Mouse (Mus musculus): Measurements from ENCODE around the gene Dnase2a. TPM values are rescaled to one million over a fixed set of nuclear protein-coding genes. Genes with fewer than 3 reads are reported as not detected.
A peak's percentile ranks its signal among the peaks of the same experiment; 100 is the strongest.

The Dnase2a gene
- polyA plus RNA-seq (2012; rRNA removed) = 19.6 and 26.7 TPM in 2 replicates

GRCm38 (mm10) chr8:84908421-84909161 is at the start of gene Dnase2a:
Dnase2a (plus strand) TSS chr8:84908560.
- peak; percentile 51; the same call in 1 of the 2 replicates for TF ChIP-seq POLR2A (IDR thresholded peaks at IDR 0.05; ENCODE audit: borderline replicate concordance, extremely low read depth, low read depth, low read length)
- TF ChIP-seq CTCF (IDR thresholded peaks at IDR 0.05; ENCODE audit: insufficient read depth, low read length) = no peak
- peak; percentile 90 for DNase-seq
- 1% methylated on average over 45 of the region's 45 CpGs for WGBS

DNA sequence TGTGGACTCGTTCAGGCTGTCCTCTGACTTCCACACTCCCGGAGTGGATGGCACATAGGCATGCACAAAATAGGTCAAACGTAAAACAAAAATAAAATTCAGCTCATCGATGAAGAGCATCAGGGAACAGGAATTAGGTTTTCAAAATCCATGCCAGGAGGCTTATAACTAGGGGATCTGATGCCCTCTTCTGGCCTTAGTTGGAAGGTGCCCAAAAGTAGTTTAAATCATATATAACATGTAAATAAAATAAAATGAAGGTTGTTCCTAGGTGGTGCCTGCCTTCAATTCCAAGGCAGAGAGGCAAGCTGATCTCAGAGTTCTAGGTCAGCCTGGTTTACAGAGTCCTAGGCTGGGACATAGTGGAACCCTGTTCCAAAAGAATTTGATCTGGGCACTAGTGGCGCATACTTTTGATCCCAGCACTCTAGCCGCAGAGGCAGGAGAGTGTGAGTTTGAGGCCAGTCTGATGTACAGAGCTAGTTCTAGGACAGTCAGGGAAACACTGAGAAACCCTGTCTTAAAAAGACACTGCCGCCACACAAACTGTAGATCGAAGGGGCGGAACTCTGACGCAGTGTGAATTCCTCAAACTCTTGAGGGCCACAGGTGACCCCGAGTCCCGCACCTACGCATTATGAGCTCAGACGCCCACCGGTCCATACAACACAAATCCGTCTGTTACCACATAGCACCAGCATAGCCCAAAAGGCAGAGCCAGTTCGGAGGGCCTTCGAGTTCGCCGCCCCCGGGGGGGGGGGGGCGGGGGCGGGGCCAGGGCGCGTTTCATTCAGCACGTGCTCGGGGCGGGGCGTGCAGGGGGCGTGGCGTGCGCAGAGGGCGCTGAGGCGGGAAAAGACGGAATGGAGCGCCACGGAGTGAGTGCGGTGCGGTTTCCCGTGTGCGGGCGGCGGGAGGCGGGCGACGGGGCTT is 36.7 kb upstream of the Dnase2a start, which contains the start of gene Syce2:
Syce2 (plus strand) TSS at position 736 of the 933 bp plus-strand sequence.
- TF ChIP-seq POLR2A (IDR thresholded peaks at IDR 0.05; ENCODE audit: borderline replicate concordance, extremely low read depth, low read depth, low read length) (no peak), CTCF (IDR thresholded peaks at IDR 0.05; ENCODE audit: insufficient read depth, low read length) (no peak)
- WGBS = 11% methylated on average over 44 of the region's 46 CpGs
- peak; percentile 80 for DNase-seq
- Histone ChIP-seq H3K4me3 (replicated peaks; ENCODE audit: extremely low read depth, low read depth, low read length) (peak within 1 kb of the TSS; percentile 77), H3K4me1 (ENCODE audit: control insufficient read depth, insufficient read depth, low read length) (peaks cover 7% of the 10 kb centered on the region)

More at GRCm38 (mm10) chr8:84908421-84909161, at the start of gene Dnase2a:
- Histone ChIP-seq H3K4me3 (replicated peaks; ENCODE audit: extremely low read depth, low read depth, low read length) (peak within 1 kb of the TSS; percentile 75), H3K4me1 (ENCODE audit: control insufficient read depth, insufficient read depth, low read length) (peaks cover 5% of the 10 kb centered on the region; the same call in 1 of the 2 replicates)

GRCm38 (mm10) chr8:84872309-84872965 is 35.9 kb upstream of the Dnase2a start:
- WGBS = 1% methylated on average over 53 of the region's 54 CpGs
- TF ChIP-seq POLR2A (IDR thresholded peaks at IDR 0.05; ENCODE audit: borderline replicate concordance, extremely low read depth, low read depth, low read length) (no peak), CTCF (IDR thresholded peaks at IDR 0.05; ENCODE audit: insufficient read depth, low read length) (no peak)
- peak overlapping the region; percentile 41 for H3K4me3 ChIP-seq (replicated peaks; ENCODE audit: extremely low read depth, low read depth, low read length)
- peaks cover 7% of the 10 kb centered on the region for H3K4me1 ChIP-seq (ENCODE audit: control insufficient read depth, insufficient read depth, low read length)
- DNase-seq = peak; percentile 37

DNA sequence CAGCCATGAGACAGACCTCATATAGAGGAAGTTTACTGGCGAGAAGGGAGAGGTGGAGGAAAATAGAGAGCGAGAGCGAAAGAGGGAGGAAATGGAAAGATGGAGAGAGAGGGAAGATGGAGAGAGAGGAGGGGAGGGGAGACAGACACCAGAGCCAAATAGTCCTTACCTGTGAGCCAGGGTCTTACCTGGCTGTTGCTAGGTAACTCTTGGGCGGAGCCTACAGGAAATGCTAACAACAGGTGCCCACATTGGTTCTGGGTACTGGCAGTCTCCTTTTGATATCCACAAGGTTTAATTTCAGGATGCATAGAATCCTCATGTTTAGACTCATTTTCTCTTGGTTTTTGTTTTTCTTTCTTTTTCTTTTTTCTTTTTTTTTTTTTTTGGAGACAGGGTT is 35.3 kb upstream of the Dnase2a start:
- WGBS = 68% methylated on average over 4 of the region's 4 CpGs
- TF ChIP-seq POLR2A (IDR thresholded peaks at IDR 0.05; ENCODE audit: borderline replicate concordance, extremely low read depth, low read depth, low read length) (no peak), CTCF (IDR thresholded peaks at IDR 0.05; ENCODE audit: insufficient read depth, low read length) (no peak)
- DNase-seq = no peak
- Histone ChIP-seq H3K4me1 (ENCODE audit: control insufficient read depth, insufficient read depth, low read length) (peaks cover 7% of the 10 kb centered on the region), H3K4me3 (replicated peaks; ENCODE audit: extremely low read depth, low read depth, low read length) (no peak overlapping the region)

DNA sequence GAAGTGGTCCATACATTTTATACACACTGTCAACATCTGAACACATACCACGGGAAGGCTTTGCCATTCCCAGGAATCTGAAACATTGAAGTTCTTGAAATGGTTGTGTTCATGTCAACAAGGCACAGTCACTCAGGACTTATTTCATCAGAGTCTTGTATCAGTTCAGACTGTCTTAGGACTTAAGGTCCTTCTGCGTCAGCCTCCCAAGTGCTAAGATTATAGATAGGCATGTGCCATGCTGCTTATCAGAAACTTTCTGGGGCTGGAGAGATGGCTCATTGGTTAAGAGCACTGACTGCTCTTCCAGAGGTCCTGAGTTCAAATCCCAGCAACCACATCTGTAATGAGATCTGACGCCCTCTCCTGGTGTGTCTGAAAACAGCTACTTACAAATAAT is 34.0 kb upstream of the Dnase2a start:
- Histone ChIP-seq H3K4me3 (replicated peaks; ENCODE audit: extremely low read depth, low read depth, low read length) (no peak overlapping the region), H3K4me1 (ENCODE audit: control insufficient read depth, insufficient read depth, low read length) (peaks cover 7% of the 10 kb centered on the region)
- 81% methylated on average over 3 of the region's 3 CpGs for WGBS
- TF ChIP-seq POLR2A (IDR thresholded peaks at IDR 0.05; ENCODE audit: borderline replicate concordance, extremely low read depth, low read depth, low read length) (no peak), CTCF (IDR thresholded peaks at IDR 0.05; ENCODE audit: insufficient read depth, low read length) (no peak)
- DNase-seq = no peak

GRCm38 (mm10) chr8:84877297-84878035 is 30.9 kb upstream of the Dnase2a start:
- no peak for TF ChIP-seq POLR2A (IDR thresholded peaks at IDR 0.05; ENCODE audit: borderline replicate concordance, extremely low read depth, low read depth, low read length)
- no peak for TF ChIP-seq CTCF (IDR thresholded peaks at IDR 0.05; ENCODE audit: insufficient read depth, low read length)
- WGBS = 75% methylated on average over 3 of the region's 3 CpGs
- no peak overlapping the region for H3K4me3 ChIP-seq (replicated peaks; ENCODE audit: extremely low read depth, low read depth, low read length)
- peaks cover 4% of the 10 kb centered on the region for H3K4me1 ChIP-seq (ENCODE audit: control insufficient read depth, insufficient read depth, low read length)
- DNase-seq = no peak

DNA sequence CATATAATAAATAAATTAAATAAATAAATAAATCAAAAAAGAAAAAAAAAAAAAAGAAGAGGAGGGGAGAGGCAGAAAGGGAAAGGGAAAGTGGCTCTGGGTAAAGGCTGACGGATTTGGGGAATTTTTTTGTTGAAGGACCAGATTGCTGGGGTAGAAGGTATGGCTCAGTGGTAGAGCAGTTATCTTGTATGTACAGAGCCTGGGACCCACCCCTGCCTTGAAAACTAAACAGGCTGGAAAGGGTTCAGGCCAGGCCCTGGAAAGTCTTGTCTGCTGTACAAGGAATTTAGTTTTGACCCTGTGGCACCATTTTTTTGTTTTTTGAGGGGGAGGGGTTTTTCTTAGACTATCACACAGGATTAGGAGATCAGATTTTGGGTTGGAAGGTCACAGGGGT is 29.4 kb upstream of the Dnase2a start:
- no peak for DNase-seq
- TF ChIP-seq CTCF (IDR thresholded peaks at IDR 0.05; ENCODE audit: insufficient read depth, low read length) = no peak
- no peak for TF ChIP-seq POLR2A (IDR thresholded peaks at IDR 0.05; ENCODE audit: borderline replicate concordance, extremely low read depth, low read depth, low read length)
- H3K4me3 ChIP-seq (replicated peaks; ENCODE audit: extremely low read depth, low read depth, low read length) = no peak overlapping the region
- WGBS = 65% methylated on average over 1 of the region's 1 CpGs
- H3K4me1 ChIP-seq (ENCODE audit: control insufficient read depth, insufficient read depth, low read length) = no peaks in the 10 kb centered on the region

DNA sequence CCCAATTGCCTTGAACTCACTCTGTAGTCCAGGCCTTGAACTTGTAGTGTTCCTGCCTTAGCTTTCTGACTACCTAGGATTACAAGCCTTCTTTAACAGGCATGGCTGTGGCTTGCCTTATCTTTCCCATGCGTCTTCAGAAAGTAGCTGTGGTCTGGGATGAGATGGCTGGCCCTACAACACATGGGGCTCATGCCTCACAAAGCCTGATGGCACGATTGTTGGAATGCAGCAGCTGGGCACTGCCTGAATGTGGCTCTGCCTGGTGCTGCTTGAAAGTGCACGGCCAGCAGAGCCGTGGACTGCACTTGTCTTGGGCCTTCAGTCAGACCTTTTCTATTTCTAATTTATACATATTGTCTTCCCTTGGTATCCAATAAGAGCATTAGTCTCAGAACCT is 23.6 kb upstream of the Dnase2a start:
- WGBS = 85% methylated on average over 4 of the region's 4 CpGs
- no peak for TF ChIP-seq POLR2A (IDR thresholded peaks at IDR 0.05; ENCODE audit: borderline replicate concordance, extremely low read depth, low read depth, low read length)
- no peak for TF ChIP-seq CTCF (IDR thresholded peaks at IDR 0.05; ENCODE audit: insufficient read depth, low read length)

More for the DNA sequence above, 23.6 kb upstream of the Dnase2a start:
- Histone ChIP-seq H3K4me3 (replicated peaks; ENCODE audit: extremely low read depth, low read depth, low read length) (no peak overlapping the region), H3K4me1 (ENCODE audit: control insufficient read depth, insufficient read depth, low read length) (no peaks in the 10 kb centered on the region)
- DNase-seq = no peak

Data from lung, adult 2 months (tissue).